Mouse (Mus musculus) kidney, adult 11 months (tissue): ENCODE measurements at regions not wholly inside any gene's neighbourhood (a gene's known extent, or its start where the extent isn't known, plus 50 kb on each side); places are given as distances from the start of the nearest gene placed in this dataset.

ENCODE experiments used
- DNase-seq: peaks from one replicate; pipeline ENCODE4 v3.0.0; 2022

DNA sequence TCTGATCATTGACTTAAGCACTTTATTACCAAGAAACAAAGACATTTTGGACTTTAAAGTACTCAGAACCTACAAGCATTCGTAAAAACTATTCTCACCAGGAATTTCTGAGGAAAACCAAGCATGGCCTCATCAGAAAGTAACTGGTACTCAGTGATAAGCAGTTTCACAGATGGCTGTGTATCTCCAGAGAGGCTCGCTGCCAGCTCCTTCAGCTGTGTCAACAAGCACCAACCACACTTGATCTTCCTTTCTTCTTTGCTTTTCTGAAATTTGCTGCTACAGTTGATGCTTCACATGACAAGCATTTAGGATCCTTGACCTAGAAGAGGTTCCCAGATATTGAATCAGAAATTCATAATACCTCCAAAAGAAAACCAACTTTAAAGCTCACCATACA, 314.1 kb upstream of the Sptlc3 start:
- no peak for DNase-seq

DNA sequence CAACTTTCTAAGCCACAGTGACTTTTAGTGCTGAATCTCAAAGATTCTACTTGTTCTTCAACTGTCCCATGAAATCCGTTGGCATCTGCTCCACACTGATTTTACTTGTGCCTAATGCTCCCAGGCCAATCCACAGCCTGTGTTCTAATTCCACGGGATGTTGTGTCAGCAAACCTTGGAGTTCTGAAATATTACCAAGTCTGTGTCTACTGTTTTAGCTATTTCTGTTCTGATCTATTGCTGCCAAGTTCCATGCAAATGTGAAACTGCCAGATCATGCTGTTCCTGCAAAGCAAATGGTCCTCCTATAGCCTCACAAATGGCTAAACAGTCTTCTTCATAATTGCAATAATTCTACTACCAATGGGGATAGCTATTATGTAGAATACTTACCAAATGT, 295.4 kb upstream of the Sptlc3 start:
- no peak for DNase-seq

GRCm38 (mm10) chr2:139207649-139208048, 286.1 kb upstream of the Sptlc3 start:
- DNase-seq: no peak

DNA sequence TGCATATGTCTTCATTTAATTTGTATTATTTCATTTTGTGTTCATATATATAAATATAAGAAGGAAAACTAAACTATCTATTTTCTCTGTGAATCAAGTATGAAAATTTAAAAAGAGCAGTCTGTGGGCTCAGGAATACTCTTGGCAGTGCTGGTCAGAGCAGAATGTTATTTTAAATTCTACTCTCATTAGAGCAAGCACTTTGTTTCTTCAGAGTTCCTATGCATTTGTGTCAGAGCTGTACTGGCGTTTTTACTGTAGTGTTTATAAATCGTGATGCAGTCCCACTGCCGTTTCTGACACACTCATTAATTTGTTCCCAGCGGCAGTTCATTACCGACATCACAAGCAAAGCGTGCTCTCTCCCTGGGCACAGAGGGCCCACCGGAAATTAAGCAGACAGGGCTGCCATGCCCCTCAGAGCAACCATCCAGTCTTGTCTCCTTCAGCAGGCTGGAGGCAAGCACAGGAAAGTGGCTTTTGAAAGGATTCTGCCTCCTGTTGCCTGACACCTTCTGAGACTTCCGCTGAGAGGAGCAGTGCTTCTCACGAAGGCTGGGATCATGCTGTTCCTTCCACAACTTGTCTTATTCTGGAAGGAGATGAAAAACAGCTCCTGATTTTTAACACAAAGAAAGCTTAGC, 272.8 kb upstream of the Sptlc3 start:
- DNase-seq: no peak

DNA sequence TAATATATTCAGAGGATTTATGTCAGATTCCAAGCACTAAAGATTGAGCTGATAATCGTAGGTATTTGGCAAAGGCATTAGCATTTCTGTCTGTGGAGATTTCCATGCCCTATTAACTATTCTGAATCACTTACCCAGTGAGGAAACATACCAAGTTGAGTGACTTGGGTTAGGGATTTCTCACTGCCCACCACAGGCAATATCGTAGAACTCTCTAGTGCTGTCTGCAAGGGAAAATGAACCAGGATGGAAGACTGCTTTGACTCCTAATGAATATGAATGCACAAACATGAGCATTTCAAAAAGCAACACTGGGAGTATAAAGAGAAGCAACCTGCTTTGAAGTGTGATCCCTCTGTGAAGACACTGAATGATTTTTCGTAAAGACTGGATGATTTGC, 263.3 kb upstream of the Sptlc3 start:
- no peak for DNase-seq

DNA sequence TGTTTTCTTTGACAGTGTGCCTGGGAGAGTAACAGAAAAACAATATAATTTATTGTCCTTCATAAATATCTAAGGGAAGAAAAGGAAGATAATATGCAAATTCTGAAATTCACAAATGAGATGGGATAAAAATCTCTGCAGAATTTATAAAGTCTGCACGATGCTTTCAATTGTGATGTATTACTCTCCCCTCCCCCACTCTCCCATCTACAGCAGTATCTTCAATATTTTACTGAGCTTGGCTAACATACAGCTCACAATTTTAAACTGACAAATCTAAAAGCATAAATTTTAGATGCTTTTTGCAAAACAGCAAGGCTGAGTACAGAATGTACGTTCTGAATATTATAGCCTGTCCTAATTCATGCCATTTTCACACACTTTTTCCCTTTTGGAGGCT, 243.6 kb upstream of the Sptlc3 start:
- DNase-seq: no peak

GRCm38 (mm10) chr2:139267119-139267518, 226.6 kb upstream of the Sptlc3 start:
- no peak for DNase-seq

GRCm38 (mm10) chr2:139276581-139276980, 217.1 kb upstream of the Sptlc3 start:
- DNase-seq: no peak

DNA sequence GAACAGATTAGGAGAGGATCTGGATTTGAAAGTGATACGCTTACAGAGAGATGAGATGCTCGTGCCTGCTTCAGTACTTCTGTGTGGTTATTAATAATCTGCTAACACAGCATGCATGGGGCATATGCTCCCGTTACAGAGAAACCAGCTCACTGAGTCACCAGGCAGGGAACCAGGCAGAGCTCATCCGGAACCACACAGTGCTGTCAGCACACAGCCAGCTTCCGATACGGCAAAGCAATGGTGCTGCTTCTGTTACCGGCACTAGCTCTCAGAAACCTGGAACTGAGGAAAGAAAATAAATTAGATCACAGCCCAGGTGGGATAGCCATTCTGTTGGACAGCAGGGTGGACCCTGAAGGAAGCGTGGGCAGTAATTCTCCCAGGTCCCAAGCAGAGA, 216.1 kb upstream of the Sptlc3 start:
- no peak for DNase-seq

DNA sequence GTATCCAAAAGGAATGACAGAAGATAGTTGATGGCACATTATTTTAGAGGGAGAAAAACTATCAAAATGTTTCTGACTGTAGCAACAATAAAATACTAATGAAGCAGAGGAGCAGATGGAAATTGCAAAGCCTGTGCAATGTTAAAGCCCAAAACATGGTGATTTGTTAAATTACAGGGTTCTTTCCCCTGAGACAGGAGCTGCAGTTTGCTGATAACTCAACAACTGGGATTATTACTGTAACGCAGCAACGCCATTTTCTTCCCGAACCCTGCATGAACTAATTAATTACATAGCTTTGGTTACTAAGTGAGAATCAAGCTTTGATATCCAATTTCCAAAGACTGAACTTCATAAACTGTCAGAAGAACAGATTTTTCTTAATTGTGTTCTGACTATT, 212.7 kb upstream of the Sptlc3 start:
- no peak for DNase-seq

- no peak for DNase-seq
Measured at GRCm38 (mm10) chr2:139284315-139284714, 209.4 kb upstream of the Sptlc3 start.

GRCm38 (mm10) chr2:139286446-139286845, 207.3 kb upstream of the Sptlc3 start:
- DNase-seq: no peak

- DNase-seq: no peak
Measured at GRCm38 (mm10) chr2:139298541-139299152, 195.1 kb upstream of the Sptlc3 start.

DNA sequence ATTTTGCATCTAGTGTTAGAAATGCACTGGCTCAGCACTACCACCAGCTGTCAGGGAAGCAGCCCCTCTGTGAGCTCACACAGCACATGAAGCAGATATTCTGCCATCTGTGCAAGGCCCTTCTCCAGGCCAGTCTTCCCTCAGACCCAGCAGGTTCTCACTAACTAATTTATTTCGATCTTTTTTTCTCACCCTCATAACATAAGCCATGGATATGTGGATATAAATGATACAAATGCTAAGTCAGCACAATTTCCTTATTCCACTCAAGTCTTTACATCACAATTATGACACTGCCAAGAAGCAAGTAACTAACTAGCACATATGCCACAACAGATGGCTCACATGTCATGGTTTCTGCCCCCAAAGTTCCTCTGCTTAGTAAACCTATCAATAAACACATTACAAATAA, 182.3 kb upstream of the Sptlc3 start:
- no peak for DNase-seq

DNA sequence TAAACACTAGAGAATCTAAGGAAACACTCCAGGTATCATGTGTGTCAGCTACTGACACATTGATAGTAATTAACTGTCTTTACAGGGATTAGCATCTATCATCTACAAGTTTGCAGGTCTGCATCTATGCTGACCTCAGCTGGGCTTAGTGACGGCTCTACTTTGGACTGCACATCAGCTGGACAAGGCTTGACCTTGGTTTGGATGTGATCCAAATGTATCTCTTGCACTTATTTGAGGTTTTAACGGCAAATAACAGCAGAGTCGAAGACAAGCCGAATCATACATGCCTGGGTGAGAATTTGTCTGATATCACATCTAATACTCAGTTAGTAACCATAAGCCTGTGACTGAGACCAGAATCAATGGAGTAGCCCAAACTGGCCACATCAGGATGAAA, 181.7 kb upstream of the Sptlc3 start:
- no peak for DNase-seq

GRCm38 (mm10) chr2:139322509-139322908, 171.2 kb upstream of the Sptlc3 start:
- peak; percentile 17 for DNase-seq

DNA sequence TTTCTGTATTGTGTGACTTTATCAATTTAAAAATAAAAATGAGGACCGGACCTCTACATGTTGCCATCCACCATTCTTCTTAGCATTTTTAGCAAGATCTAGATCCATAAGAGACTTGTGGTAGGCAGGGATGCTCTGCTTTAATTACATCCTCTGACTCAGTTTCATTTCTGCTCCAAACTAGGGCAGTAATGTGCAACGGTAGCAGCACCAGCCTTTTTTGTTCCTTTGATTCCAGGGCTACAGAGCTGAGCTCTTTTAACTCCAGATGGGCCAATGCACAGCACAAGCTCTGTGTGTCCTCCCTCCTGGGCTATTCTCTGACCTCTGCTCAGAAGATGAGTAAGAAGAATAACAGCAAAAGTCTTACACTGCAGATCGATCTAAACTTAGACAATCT, 168.2 kb upstream of the Sptlc3 start:
- no peak for DNase-seq

GRCm38 (mm10) chr2:139334681-139335080, 159.0 kb upstream of the Sptlc3 start:
- no peak for DNase-seq

DNA sequence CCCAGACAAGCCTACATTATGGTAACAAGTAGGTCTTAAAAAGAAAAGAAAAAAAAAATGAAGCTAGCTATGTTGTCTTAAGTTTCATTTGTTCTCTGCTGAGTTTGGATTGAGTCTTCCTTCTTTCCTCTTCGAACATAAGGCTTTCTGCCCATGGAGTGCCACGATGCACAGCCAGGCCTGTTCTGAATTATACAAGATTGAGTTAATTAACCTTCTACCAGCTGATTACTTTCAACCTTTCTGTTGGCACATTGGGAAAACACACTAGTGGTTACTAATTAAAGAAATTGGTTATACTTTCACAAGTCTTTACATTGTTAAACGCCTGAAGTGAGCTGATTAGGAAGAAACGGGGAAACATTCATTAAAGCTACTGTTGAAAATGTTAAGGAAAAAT, 155.5 kb upstream of the Sptlc3 start:
- no peak for DNase-seq

GRCm38 (mm10) chr2:139356280-139357010, 137.3 kb upstream of the Sptlc3 start:
- DNase-seq: no peak

GRCm38 (mm10) chr2:139362245-139362847, 131.4 kb upstream of the Sptlc3 start:
- no peak for DNase-seq

- no peak for DNase-seq
Measured at GRCm38 (mm10) chr2:139370070-139370469, 123.6 kb upstream of the Sptlc3 start.

DNA sequence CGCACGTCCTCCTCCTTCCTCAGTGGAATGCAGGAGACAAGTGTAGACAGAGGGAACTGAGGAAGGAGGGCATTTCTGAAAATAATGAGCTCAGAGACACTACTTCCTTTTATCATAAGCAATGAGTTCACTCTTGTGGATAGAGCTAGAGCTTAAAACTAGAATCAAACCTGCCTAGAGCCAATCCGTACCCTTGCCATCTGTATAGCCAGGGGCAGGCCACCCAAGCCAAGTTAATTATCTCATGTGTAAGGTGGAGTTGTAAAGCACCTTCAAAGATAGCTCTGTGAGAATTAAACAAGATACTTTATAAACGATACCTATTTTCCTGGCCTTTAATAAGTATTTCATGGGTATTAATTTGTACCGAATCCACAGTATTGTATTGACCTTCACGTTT, 113.4 kb upstream of the Sptlc3 start:
- DNase-seq: no peak

DNA sequence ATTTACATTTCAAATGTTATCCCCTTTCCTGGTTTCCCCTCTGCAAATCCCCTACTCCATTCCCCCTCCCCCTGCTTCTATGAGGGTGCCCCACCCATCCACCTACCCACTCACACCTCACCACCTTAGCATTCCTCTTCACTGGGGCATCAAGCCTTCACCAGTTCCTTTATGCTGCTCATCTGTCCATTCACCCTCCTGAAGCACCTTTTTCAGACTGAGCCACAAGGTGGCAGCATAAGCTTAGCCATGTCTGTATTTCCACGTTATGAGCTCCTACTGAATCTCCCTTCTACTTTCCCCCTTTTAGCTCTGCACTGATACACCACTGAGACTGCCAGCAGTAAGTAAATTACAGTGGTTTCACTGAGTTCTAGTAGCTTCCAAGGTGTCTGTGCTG, 112.1 kb upstream of the Sptlc3 start:
- peak; percentile 20 for DNase-seq
